Mouse (Mus musculus) liver, adult 2 months (tissue): ENCODE data around the gene Ddx19b.

Experiments
- CTCF ChIP-seq: fragments of 200-500 bp; IDR thresholded peaks from 2 replicates; pipeline ENCODE4 v1.5.1; 2011; ENCODE audit warnings: low read depth, low read length, control low read depth
- POLR2A ChIP-seq: fragments of 200-500 bp; IDR thresholded peaks from 2 replicates; pipeline ENCODE4 v1.6.1; 2011; ENCODE audit warnings: low read length, control low read depth; ENCODE audit not compliant: insufficient read depth; ENCODE audit errors: extremely low read depth

- TF ChIP-seq POLR2A (no peak), CTCF (no peak)
These were observed 71.6 kb downstream of the Ddx19b start for GRCm38 (mm10) chr8:110959906-110960305.
